Mouse (Mus musculus): ENCODE data around the gene Manbal.

DNA sequence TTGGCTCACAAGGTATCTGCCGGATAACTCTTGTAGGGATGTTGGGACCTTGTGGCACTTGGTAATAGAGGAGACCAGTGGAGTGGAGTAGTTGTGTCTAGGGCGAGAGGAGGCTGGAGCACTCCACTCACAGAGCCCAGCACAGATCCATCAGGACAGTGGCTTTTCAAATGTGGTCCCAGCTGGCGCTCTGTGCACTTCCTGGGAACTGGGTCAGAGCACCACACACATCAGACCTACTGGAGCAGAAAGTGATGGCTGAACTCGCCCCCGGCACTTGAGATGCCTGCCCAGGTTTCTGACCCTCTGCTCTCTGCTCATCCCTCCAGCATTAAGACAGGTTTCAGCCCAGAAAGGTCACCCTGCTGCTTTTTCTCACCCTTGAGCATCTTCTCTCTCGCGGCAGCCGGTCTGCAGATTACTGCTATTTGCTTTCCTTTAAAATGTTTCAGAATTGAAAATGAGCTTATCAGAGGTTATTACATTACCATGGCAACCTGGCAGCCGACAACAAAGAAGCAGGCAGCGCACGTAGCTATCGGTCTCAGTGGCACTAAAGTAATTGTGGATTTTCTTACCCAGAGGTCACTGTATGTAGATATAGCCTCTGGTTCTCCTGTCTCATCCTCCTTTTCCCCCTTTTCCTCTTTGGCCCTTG lies 18.1 kb upstream of the Manbal start:
- TF ChIP-seq ZNF384 (IDR thresholded peaks at IDR 0.05; ENCODE audit: low read depth, low read length), result no peak
- no peak for TF ChIP-seq TCF12 (IDR thresholded peaks at IDR 0.05; ENCODE audit: low read depth, low read length)
- TF ChIP-seq RAD21 (IDR thresholded peaks at IDR 0.05; ENCODE audit: low read depth, low read length), result no peak
- TF ChIP-seq SIN3A (IDR thresholded peaks at IDR 0.05; ENCODE audit: low read length), result no peak
- TF ChIP-seq MAFK (IDR thresholded peaks at IDR 0.05; ENCODE audit: borderline replicate concordance, low read depth, low read length), result no peak
- no peak for TF ChIP-seq POLR2A (IDR thresholded peaks at IDR 0.05; ENCODE audit: control insufficient read depth in 1 of 2, insufficient read depth in 1 of 2, low read depth in 1 of 2, low read length in 2 of 2, poor library complexity in 1 of 2)
- no peak for TF ChIP-seq CTCF (IDR thresholded peaks at IDR 0.05 in 2 of 3, conservative IDR thresholded peaks at IDR 0.05 in 1 of 3; ENCODE audit: control insufficient read depth in 1 of 3, insufficient read depth in 1 of 3, low read depth in 2 of 3, low read length in 3 of 3, poor library complexity in 1 of 3, severe bottlenecking in 1 of 3)
- no peak for TF ChIP-seq MAX (IDR thresholded peaks at IDR 0.05; ENCODE audit: low read length)
- TF ChIP-seq BHLHE40 (IDR thresholded peaks at IDR 0.05; ENCODE audit: borderline replicate concordance, low read depth, low read length), result no peak
- no peak for TF ChIP-seq TAL1 (IDR thresholded peaks at IDR 0.05; ENCODE audit: low read length)
- no peak for TF ChIP-seq TBP (IDR thresholded peaks at IDR 0.05; ENCODE audit: low read depth, low read length)

Data from MEL (cell line).